Mouse (Mus musculus) neural tube, embryonic 13.5 days (tissue): ENCODE data around the gene Mapk8ip2. TPM values are rescaled to one million over a fixed set of nuclear protein-coding genes. Genes with fewer than 3 reads are reported as not detected.

Experiments used
- ATAC-seq: fragments of 200-750 bp; cut with Nextera tagmentation; 2 replicates; pipeline ENCODE4 v1.8.0; 2017; ENCODE audit warnings: low read depth, mild to moderate bottlenecking, moderate TSS enrichment, moderate library complexity
- H3K27ac ChIP-seq: fragments of 300-500 bp; sonication (generic); replicated peaks from 2 replicates; pipeline ENCODE4 v1.5.1; 2015; ENCODE audit warnings: moderate library complexity, mild to moderate bottlenecking, inconsistent platforms
- H3K27me3 ChIP-seq: fragments of 300-500 bp; sonication (generic); 2 replicates; pipeline ENCODE4 v1.6.1; 2015; ENCODE audit warnings: mild to moderate bottlenecking, inconsistent platforms
- H3K36me3 ChIP-seq: fragments of 300-500 bp; sonication (generic); 2 replicates; pipeline ENCODE4 v1.6.1; 2015; ENCODE audit warnings: mild to moderate bottlenecking, inconsistent platforms
- H3K4me1 ChIP-seq: fragments of 300-500 bp; sonication (generic); replicated peaks from 2 replicates; pipeline ENCODE4 v1.6.1; 2015; ENCODE audit warnings: inconsistent platforms
- H3K4me2 ChIP-seq: fragments of 300-500 bp; sonication (generic); 2 replicates; pipeline ENCODE4 v1.6.1; 2015; ENCODE audit warnings: inconsistent platforms, mild to moderate bottlenecking, moderate library complexity
- H3K4me3 ChIP-seq: fragments of 300-500 bp; sonication (generic); 2 replicates; pipeline ENCODE4 v1.5.1; 2015; ENCODE audit warnings: mild to moderate bottlenecking, inconsistent platforms
- H3K9ac ChIP-seq: fragments of 300-500 bp; sonication (generic); 2 replicates; pipeline ENCODE4 v1.6.1; 2015; ENCODE audit warnings: moderate library complexity, mild to moderate bottlenecking, inconsistent platforms
- H3K9me3 ChIP-seq: fragments of 300-500 bp; sonication (generic); 2 replicates; pipeline ENCODE4 v1.6.1; 2016; ENCODE audit warnings: inconsistent platforms
- WGBS: fragments of 180-500 bp; shearing (Covaris S2); methylation state at CpG from one replicate; pipeline ENCODE4 v1.1.7; 2015; 5-methylcytosine and 5-hydroxymethylcytosine counted together
- polyA plus RNA-seq: library from polyadenylated mRNA; unstranded; fragments of >200 nt; fragmentation: Nextera tagmentation; extraction: Ambion mirVana; gene quantifications from 2 replicates; pipeline ENCODE4 v1.2.1, GENCODE M21; 2015

Mapk8ip2 gene
- polyA plus RNA-seq, result 77.3 and 78.0 TPM in 2 replicates

- peaks cover 16% of the 10 kb centered on the region; the same call in 1 of the 2 replicates for H3K27me3 ChIP-seq
- WGBS, result under 1% methylated on average over 46 of the region's 53 CpGs
- peak within 1 kb of the TSS; percentile 73 for H3K4me3 ChIP-seq
- H3K4me1 ChIP-seq, result peaks cover 32% of the 10 kb centered on the region
- H3K27ac ChIP-seq, result peak within 1 kb of the TSS; percentile 83
- H3K36me3 ChIP-seq, result peaks cover 28% of the 10 kb centered on the region
- peak within 1 kb of the TSS; percentile 91 for H3K9ac ChIP-seq
- ATAC-seq, result peak; percentile 86
- H3K4me2 ChIP-seq, result peak within 1 kb of the TSS; percentile 91
- H3K9me3 ChIP-seq, result no peaks in the 10 kb centered on the region
Measured at GRCm38 (mm10) chr15:89453865-89454478, at the start of gene Mapk8ip2. Mapk8ip2 (plus strand) TSS chr15:89453913.

- Histone ChIP-seq H3K4me1 (no peaks in the 10 kb centered on the region), H3K4me3 (no peak overlapping the region), H3K9me3 (peaks cover 16% of the 10 kb centered on the region; the same call in 1 of the 2 replicates), H3K4me2 (no peak overlapping the region), H3K36me3 (no peaks in the 10 kb centered on the region), H3K27ac (no peak overlapping the region), H3K9ac (no peak overlapping the region), H3K27me3 (no peaks in the 10 kb centered on the region)
- no peak for ATAC-seq
- 84% methylated on average over 10 of the region's 10 CpGs for WGBS
Measured at GRCm38 (mm10) chr15:89404831-89405623, 48.7 kb upstream of the Mapk8ip2 start.

- Histone ChIP-seq H3K27me3 (no peaks in the 10 kb centered on the region), H3K4me2 (no peak overlapping the region), H3K27ac (no peak overlapping the region), H3K36me3 (no peaks in the 10 kb centered on the region), H3K4me3 (no peak overlapping the region), H3K4me1 (no peaks in the 10 kb centered on the region), H3K9ac (no peak overlapping the region), H3K9me3 (peaks cover 16% of the 10 kb centered on the region; the same call in 1 of the 2 replicates)
- no peak for ATAC-seq
Measured at GRCm38 (mm10) chr15:89406691-89407090, 47.0 kb upstream of the Mapk8ip2 start.

GRCm38 (mm10) chr15:89410118-89410517 lies 43.6 kb upstream of the Mapk8ip2 start, which contains the start of gene Syce3:
Syce3 (minus strand) TSS chr15:89410503.
- H3K4me1 ChIP-seq, result no peaks in the 10 kb centered on the region
- ATAC-seq, result no peak
- no peaks in the 10 kb centered on the region for H3K27me3 ChIP-seq
- H3K9me3 ChIP-seq, result peaks cover 16% of the 10 kb centered on the region; the same call in 1 of the 2 replicates
- H3K27ac ChIP-seq, result no peak within 1 kb of the TSS
- H3K4me3 ChIP-seq, result no peak within 1 kb of the TSS
- no peaks in the 10 kb centered on the region for H3K36me3 ChIP-seq
- no peak within 1 kb of the TSS for H3K9ac ChIP-seq
- WGBS, result 82% methylated on average over 24 of the region's 24 CpGs
- H3K4me2 ChIP-seq, result no peak within 1 kb of the TSS

DNA sequence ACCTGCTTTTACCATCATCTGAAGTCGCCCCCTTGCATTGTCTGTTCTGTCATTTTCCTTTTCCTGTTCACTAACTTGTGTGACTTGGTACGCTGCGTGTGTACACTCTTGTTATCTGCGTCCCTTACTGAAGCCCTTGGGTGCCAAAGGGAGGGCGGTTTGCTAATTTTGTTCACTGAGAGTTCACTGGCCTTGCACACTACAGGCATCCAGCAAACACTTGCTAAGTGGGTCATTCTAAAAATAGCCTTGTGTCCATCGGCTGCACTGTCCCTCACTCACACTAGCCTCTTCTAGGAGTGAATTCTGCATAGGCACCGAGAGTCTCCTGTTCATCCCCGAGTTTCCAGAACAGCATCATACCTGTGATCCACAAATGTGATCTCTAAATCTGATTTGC lies 38.4 kb upstream of the Mapk8ip2 start:
- Histone ChIP-seq H3K9me3 (no peaks in the 10 kb centered on the region), H3K27ac (no peak overlapping the region), H3K4me1 (no peaks in the 10 kb centered on the region), H3K4me2 (no peak overlapping the region), H3K36me3 (peaks cover 42% of the 10 kb centered on the region), H3K27me3 (no peaks in the 10 kb centered on the region), H3K4me3 (no peak overlapping the region), H3K9ac (no peak overlapping the region)
- 93% methylated on average over 8 of the region's 8 CpGs for WGBS
- no peak for ATAC-seq

DNA sequence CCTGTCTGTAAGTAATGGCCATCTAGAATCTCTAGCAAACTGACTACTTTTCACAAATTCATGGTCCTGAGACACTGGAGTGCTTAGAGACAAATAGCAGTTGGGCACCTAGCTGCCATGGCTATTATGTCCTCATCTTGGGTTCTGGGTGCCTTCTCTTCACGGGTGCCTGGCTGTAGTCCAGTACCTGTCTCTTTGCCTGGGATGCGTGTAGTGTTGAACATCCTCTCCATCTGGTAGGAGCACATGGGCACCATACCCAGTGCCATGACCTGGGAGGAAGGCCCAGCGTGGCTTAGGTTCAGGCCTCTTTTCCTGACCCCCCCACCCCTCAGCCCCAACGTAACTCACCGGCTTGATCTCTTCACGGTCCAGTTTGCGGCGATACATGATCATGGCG lies 31.8 kb upstream of the Mapk8ip2 start:
- Histone ChIP-seq H3K4me1 (0 out of 2 replicates have a peak, but pooled peaks cover 2% of the 10 kb centered on the region), H3K27me3 (no peaks in the 10 kb centered on the region), H3K9me3 (no peaks in the 10 kb centered on the region), H3K4me3 (no peak overlapping the region), H3K9ac (no peak overlapping the region), H3K27ac (no peak overlapping the region), H3K4me2 (no peak overlapping the region), H3K36me3 (peaks cover 84% of the 10 kb centered on the region)
- 93% methylated on average over 9 of the region's 9 CpGs for WGBS
- no peak for ATAC-seq

GRCm38 (mm10) chr15:89424621-89425020 lies 29.1 kb upstream of the Mapk8ip2 start:
- Histone ChIP-seq H3K27ac (no peak overlapping the region), H3K9ac (no peak overlapping the region), H3K4me3 (no peak overlapping the region), H3K4me1 (peaks cover 13% of the 10 kb centered on the region), H3K4me2 (no peak overlapping the region), H3K36me3 (peaks cover 67% of the 10 kb centered on the region), H3K27me3 (no peaks in the 10 kb centered on the region), H3K9me3 (no peaks in the 10 kb centered on the region)
- WGBS, result 83% methylated on average over 8 of the region's 8 CpGs
- ATAC-seq, result no peak

- no peak within 1 kb of the TSS for H3K4me2 ChIP-seq
- no peaks in the 10 kb centered on the region for H3K27me3 ChIP-seq
- H3K4me3 ChIP-seq, result no peak within 1 kb of the TSS
- 31% methylated on average over 6 of the region's 6 CpGs for WGBS
- no peak for ATAC-seq
- no peak within 1 kb of the TSS for H3K27ac ChIP-seq
- peaks cover 20% of the 10 kb centered on the region for H3K4me1 ChIP-seq
- no peaks in the 10 kb centered on the region for H3K9me3 ChIP-seq
- no peak within 1 kb of the TSS for H3K9ac ChIP-seq
- H3K36me3 ChIP-seq, result peaks cover 56% of the 10 kb centered on the region
Measured at GRCm38 (mm10) chr15:89425711-89426121, 28.0 kb upstream of the Mapk8ip2 start, which contains the start of gene Cpt1b. Cpt1b (minus strand) TSS chr15:89425863.

GRCm38 (mm10) chr15:89426716-89427115 lies 27.0 kb upstream of the Mapk8ip2 start:
- no peaks in the 10 kb centered on the region for H3K9me3 ChIP-seq
- H3K4me1 ChIP-seq, result peaks cover 30% of the 10 kb centered on the region
- 92% methylated on average over 10 of the region's 10 CpGs for WGBS
- H3K4me2 ChIP-seq, result no peak overlapping the region
- H3K27ac ChIP-seq, result no peak overlapping the region
- H3K36me3 ChIP-seq, result peaks cover 49% of the 10 kb centered on the region
- H3K27me3 ChIP-seq, result no peaks in the 10 kb centered on the region
- no peak overlapping the region for H3K9ac ChIP-seq
- no peak overlapping the region for H3K4me3 ChIP-seq
- no peak for ATAC-seq

- Histone ChIP-seq H3K27me3 (no peaks in the 10 kb centered on the region), H3K4me1 (peaks cover 33% of the 10 kb centered on the region), H3K4me2 (peak overlapping the region; percentile 95), H3K9ac (peak overlapping the region; percentile 87), H3K4me3 (peak overlapping the region; percentile 77), H3K9me3 (no peaks in the 10 kb centered on the region), H3K36me3 (peaks cover 37% of the 10 kb centered on the region), H3K27ac (no peak overlapping the region)
- WGBS, result 82% methylated on average over 19 of the region's 19 CpGs
- ATAC-seq, result no peak
Measured at GRCm38 (mm10) chr15:89428136-89428790, 25.4 kb upstream of the Mapk8ip2 start.

DNA sequence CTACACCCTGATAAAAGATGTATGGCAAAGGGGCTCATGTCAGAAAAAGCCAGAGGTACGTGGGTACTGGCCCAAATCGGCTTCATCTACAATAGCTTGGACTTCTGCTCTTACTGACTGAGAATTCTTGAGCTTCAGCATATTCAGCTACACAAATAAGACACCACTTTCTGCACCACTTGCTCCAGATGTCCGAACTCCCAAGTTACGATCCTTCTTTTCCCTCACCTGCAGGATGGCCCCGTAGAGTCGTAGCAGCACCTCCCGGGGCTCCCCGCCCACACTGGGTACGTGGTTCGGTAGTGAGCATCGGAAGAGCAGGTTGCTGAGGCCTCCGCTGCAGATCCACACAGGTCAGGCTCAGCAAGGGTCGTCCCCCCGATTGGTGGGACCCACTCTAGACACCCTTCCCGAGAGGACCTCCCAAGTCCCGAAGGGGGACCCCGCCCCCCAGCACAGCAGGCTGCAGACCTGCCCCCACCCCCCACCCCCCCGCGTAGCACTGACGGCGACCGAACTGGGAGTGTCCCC lies 24.8 kb upstream of the Mapk8ip2 start:
- Histone ChIP-seq H3K27me3 (no peaks in the 10 kb centered on the region), H3K9me3 (no peaks in the 10 kb centered on the region), H3K36me3 (peaks cover 31% of the 10 kb centered on the region), H3K4me1 (peaks cover 33% of the 10 kb centered on the region), H3K9ac (peak overlapping the region; percentile 87), H3K27ac (peak overlapping the region; percentile 96), H3K4me3 (peak overlapping the region; percentile 77), H3K4me2 (peak overlapping the region; percentile 95)
- ATAC-seq, result peak; percentile 58
- 3% methylated on average over 22 of the region's 22 CpGs for WGBS
